Mouse (Mus musculus) brain, embryonic 14.5 days (tissue): ENCODE measurements around the gene Lsp1.

ENCODE experiments used
- CTCF ChIP-seq: fragments of 200-500 bp; IDR thresholded peaks from 2 replicates; pipeline ENCODE4 v1.5.1; 2012; ENCODE audit warnings: inconsistent platforms, mild to moderate bottlenecking, moderate library complexity, borderline replicate concordance; ENCODE audit not compliant: insufficient read depth, insufficient read length; ENCODE audit errors: extremely low read depth
- POLR2A ChIP-seq: fragments of 200-500 bp; IDR thresholded peaks from 2 replicates; pipeline ENCODE4 v1.6.1; 2012; ENCODE audit warnings: mild to moderate bottlenecking, inconsistent platforms, borderline replicate concordance; ENCODE audit not compliant: poor library complexity, insufficient read depth, insufficient read length, severe bottlenecking; ENCODE audit errors: extremely low read depth

- no peak for TF ChIP-seq POLR2A
- no peak for TF ChIP-seq CTCF
Measured at GRCm38 (mm10) chr7:142471414-142471861, 10.8 kb downstream of the Lsp1 start.
